9 mouse cellular contexts compared by ENCODE assay signal in the genomic region with DNA sequence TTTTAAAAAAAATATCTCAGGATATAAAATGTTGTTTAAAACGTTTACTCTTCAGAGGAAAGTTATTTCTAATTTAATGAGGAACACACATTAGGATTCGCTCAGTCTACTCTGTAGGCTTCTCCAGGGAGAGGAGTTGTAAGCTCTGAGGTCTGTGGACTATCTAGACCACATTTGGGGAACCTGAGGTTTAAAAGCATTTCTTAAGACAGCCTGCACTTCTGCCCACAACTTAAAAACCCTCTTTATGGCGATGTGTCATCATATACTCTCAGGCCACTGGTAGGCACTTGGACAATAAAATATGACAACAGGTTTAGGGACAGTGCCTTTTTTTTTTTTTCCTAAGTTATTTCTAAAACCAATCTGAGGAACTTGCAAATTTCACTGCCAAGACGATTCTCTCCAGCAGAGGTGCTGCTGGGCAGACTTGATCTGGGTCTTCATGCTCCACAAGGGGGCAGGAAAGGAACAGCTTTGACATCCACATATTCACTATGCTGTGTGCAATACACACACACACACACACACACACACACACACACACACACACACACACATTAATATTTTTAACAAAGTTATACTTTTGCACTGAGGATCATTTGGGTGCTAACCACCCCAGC.
A peak's percentile ranks its signal among the peaks of the same experiment; 100 is the strongest.
DNase-seq lines count a peak whose midpoint lies in the region; ATAC-seq and TF ChIP-seq lines count a peak whose summit lies in the region.
"Had no signal": no experiment of that assay in that cellular context is flagged by ENCODE, and none has a peak within 500 bp of the region (broad histone marks: within the 10 kb centered on the region; RNA-seq: fewer than 3 reads in every experiment).

No protein-coding gene starts in this region.

- dilution Hi-C loops in CH12.LX (cut with MboI; ENCODE audit: extremely low pct_ligation_motif_present, extremely low pct_unique_long_range_greater_than_20kb, low sequenced_read_pairs) = no loop called here

- peak; percentile 73 for TF ChIP-seq RAD21 in CH12.LX (IDR thresholded peaks at IDR 0.05; ENCODE audit: low read depth, low read length)

- H3K9ac ChIP-seq in CH12.LX (ENCODE audit: insufficient read depth, low read depth) = no peak overlapping the region
- H3K9ac ChIP-seq: midbrain, embryonic 12.5 days had no signal

- H3K9me3 ChIP-seq in CH12.LX (replicated peaks; ENCODE audit: low read length) = no peaks in the 10 kb centered on the region
- H3K9me3 ChIP-seq: midbrain, embryonic 12.5 days had no signal

- no peak overlapping the region for H3K4me2 ChIP-seq in CH12.LX (ENCODE audit: insufficient read depth, low read depth, poor library complexity, severe bottlenecking)
- H3K4me2 ChIP-seq: midbrain, embryonic 12.5 days had no signal

- no peaks in the 10 kb centered on the region for H3K79me2 ChIP-seq in CH12.LX (replicated peaks; ENCODE audit: control insufficient read depth, extremely low read depth, insufficient read depth, poor library complexity, severe bottlenecking)

- DNase-seq in layer of hippocampus, adult 2 months (ENCODE audit: low spot score in 2 of 2) = peak in 1 of 2 experiments; percentile 26
- DNase-seq in layer of hippocampus, adult 9-10 months (ENCODE audit: low spot score) = no peak
- DNase-seq in CH12.LX (ENCODE audit: extremely low read depth) = peak; percentile 63
- DNase-seq in Patski (ENCODE audit: low read depth, low spot score) = no peak
- peak; percentile 47 for DNase-seq in lung, postnatal 10 days
- DNase-seq in urinary bladder, postnatal 36 days (ENCODE audit: low spot score in 2 of 2) = no peak
- no peak for DNase-seq in frontal cortex, postnatal 25 days (ENCODE audit: low spot score in 2 of 2)

- 0 out of 4 replicates have a peak, but pooled peaks cover 0 to 2% of the 10 kb centered on the region in 2 experiments for H3K4me1 ChIP-seq in CH12.LX (ENCODE audit: control insufficient read depth in 1 of 2, insufficient read depth in 2 of 2)
- H3K4me1 ChIP-seq: midbrain, embryonic 12.5 days had no signal

- H3K27ac ChIP-seq in layer of hippocampus, adult 2 months = no peak overlapping the region
- H3K27ac ChIP-seq in CH12.LX (ENCODE audit: insufficient read depth, low read depth) = no peak overlapping the region
- H3K27ac ChIP-seq: midbrain, embryonic 12.5 days had no signal

- in situ Hi-C loops in CH12.LX (cut with MboI; ENCODE audit: low pct_ligation_motif_present, low pct_unique_long_range_greater_than_20kb, low sequenced_read_pairs) (no loop called here), Patski (cut with MboI; ENCODE audit: low pct_unique_long_range_greater_than_20kb) (loop anchor here (5.0 kb wide), 1 partner anchor 65 kb away; no protein-coding TSS in a partner anchor)

- peak; percentile 87 for ATAC-seq in Patski
- no peak for ATAC-seq in erythroid progenitor cell, adult 5-6 weeks (replicated peaks; ENCODE audit: low FRiP score, poor library complexity, severe bottlenecking)

- no peak for TF ChIP-seq POLR2A in CH12.LX (IDR thresholded peaks at IDR 0.05; ENCODE audit: low read depth, low read length)

- POLR2A ChIA-PET in Patski (lab: Charles Lee) = interaction anchor here (0.7 kb wide), 1 partner anchor 18 kb away, joined by 4 read pairs; no protein-coding TSS in a partner anchor

- H3K27me3 ChIP-seq in CH12.LX (replicated peaks) = no peaks in the 10 kb centered on the region
- no peaks in the 10 kb centered on the region for H3K27me3 ChIP-seq in Patski
- H3K27me3 ChIP-seq: midbrain, embryonic 12.5 days had no signal

- peaks cover 4 to 31% of the 10 kb centered on the region in 2 experiments for H3K36me3 ChIP-seq in CH12.LX (replicated peaks in 1 of 2; ENCODE audit: control insufficient read depth in 1 of 2, insufficient read depth in 1 of 2, low read length in 1 of 2)

- no peak overlapping the region for H3K4me3 ChIP-seq in layer of hippocampus, adult 2 months
- H3K4me3 ChIP-seq in CH12.LX (replicated peaks in 1 of 3; ENCODE audit: low read depth in 2 of 3, low read length in 2 of 3, poor library complexity in 1 of 3) = no peak overlapping the region
- H3K4me3 ChIP-seq: midbrain, embryonic 12.5 days had no signal

- TF ChIP-seq CTCF in layer of hippocampus, adult 2 months (conservative IDR thresholded peaks at IDR 0.05) = peak; percentile 77
- TF ChIP-seq CTCF in CH12.LX (conservative IDR thresholded peaks at IDR 0.05 in 1 of 2, IDR thresholded peaks at IDR 0.05 in 1 of 2; ENCODE audit: low read depth in 2 of 2, low read length in 2 of 2) (peak in 1 of 2 experiments; percentile 99; a peak in 2 of 4 replicates), Patski (IDR thresholded peaks at IDR 0.05) (peak; percentile 96)

- CTCF ChIA-PET in Patski (lab: Charles Lee) = interaction anchor here (0.8 to 1.4 kb wide), 8 partner anchors 8 to 66 kb away, joined by 3 to 5 read pairs (median 4); no protein-coding TSS in a partner anchor

- TF ChIP-seq EP300 in CH12.LX (IDR thresholded peaks at IDR 0.05; ENCODE audit: low read length) = no peak

TF ChIP-seq in CH12.LX, 34 proteins besides CTCF, POLR2A, EP300 and RAD21:
- TF ChIP-seq MXI1 (IDR thresholded peaks at IDR 0.05; ENCODE audit: low read depth, low read length) (no peak), ZNF384 (IDR thresholded peaks at IDR 0.05; ENCODE audit: low read depth, low read length) (peak; percentile 73), SMC3 (IDR thresholded peaks at IDR 0.05; ENCODE audit: low read depth, low read length) (peak; percentile 78)

Comparison
In these comparisons a context has a peak if more than half of its experiments do, and no peak if none do; other contexts are left out.
1. DNase-seq: peak in CH12.LX (single experiment) and lung, postnatal 10 days (single experiment); none in layer of hippocampus, adult 9-10 months (single experiment), Patski (single experiment), urinary bladder, postnatal 36 days (0 of 2) and frontal cortex, postnatal 25 days (0 of 2).